Mouse (Mus musculus): ENCODE measurements around the gene Tmem273. TPM values are rescaled to one million over a fixed set of nuclear protein-coding genes. Genes with fewer than 3 reads are reported as not detected.

Gene Tmem273
- polyA plus RNA-seq, 1 experiment from 2014 or later = 1.1 TPM

GRCm38 (mm10) chr14:32782866-32783265, 2.9 kb upstream of the Tmem273 start:
- peaks cover 4% of the 10 kb centered on the region; the same call in 1 of the 2 replicates for H3K4me1 ChIP-seq
- H3K27me3 ChIP-seq = no peaks in the 10 kb centered on the region
- H3K4me3 ChIP-seq (replicated peaks) = no peak overlapping the region
- no peak for ATAC-seq (replicated peaks; ENCODE audit: low FRiP score)
- no peaks in the 10 kb centered on the region for H3K9me3 ChIP-seq (replicated peaks)
- H3K9ac ChIP-seq = no peak overlapping the region
- no peak overlapping the region for H3K4me2 ChIP-seq
- WGBS = 89% methylated on average over 4 of the region's 4 CpGs
- H3K36me3 ChIP-seq = no peaks in the 10 kb centered on the region
- no peak overlapping the region for H3K27ac ChIP-seq

GRCm38 (mm10) chr14:32784130-32784747, 1.5 kb upstream of the Tmem273 start:
- Histone ChIP-seq H3K9ac (no peak overlapping the region), H3K36me3 (no peaks in the 10 kb centered on the region), H3K27ac (no peak overlapping the region), H3K4me1 (peaks cover 4% of the 10 kb centered on the region; the same call in 1 of the 2 replicates), H3K27me3 (no peaks in the 10 kb centered on the region), H3K4me2 (no peak overlapping the region), H3K9me3 (replicated peaks) (no peaks in the 10 kb centered on the region), H3K4me3 (replicated peaks) (no peak overlapping the region)
- no peak for ATAC-seq (replicated peaks; ENCODE audit: low FRiP score)
- 64% methylated on average over 12 of the region's 12 CpGs for WGBS

GRCm38 (mm10) chr14:32784748-32785134, 1.0 kb upstream of the Tmem273 start:
- Histone ChIP-seq H3K27ac (no peak overlapping the region), H3K27me3 (no peaks in the 10 kb centered on the region), H3K4me1 (peaks cover 4% of the 10 kb centered on the region; the same call in 1 of the 2 replicates), H3K4me2 (no peak overlapping the region), H3K9ac (no peak overlapping the region), H3K9me3 (replicated peaks) (no peaks in the 10 kb centered on the region), H3K36me3 (no peaks in the 10 kb centered on the region), H3K4me3 (replicated peaks) (no peak overlapping the region)
- ATAC-seq (replicated peaks; ENCODE audit: low FRiP score) = no peak
- WGBS = 77% methylated on average over 4 of the region's 4 CpGs

GRCm38 (mm10) chr14:32787691-32788090, 1.9 kb downstream of the Tmem273 start:
- no peaks in the 10 kb centered on the region for H3K9me3 ChIP-seq (replicated peaks)
- no peak overlapping the region for H3K27ac ChIP-seq
- H3K27me3 ChIP-seq = no peaks in the 10 kb centered on the region
- 56% methylated on average over 5 of the region's 5 CpGs for WGBS
- H3K4me1 ChIP-seq = peaks cover 4% of the 10 kb centered on the region; the same call in 1 of the 2 replicates
- H3K4me2 ChIP-seq = no peak overlapping the region
- H3K36me3 ChIP-seq = no peaks in the 10 kb centered on the region
- no peak overlapping the region for H3K9ac ChIP-seq
- no peak overlapping the region for H3K4me3 ChIP-seq (replicated peaks)
- ATAC-seq (replicated peaks; ENCODE audit: low FRiP score) = no peak

GRCm38 (mm10) chr14:32796375-32796774, 10.6 kb downstream of the Tmem273 start:
- ATAC-seq (replicated peaks; ENCODE audit: low FRiP score) = no peak
- no peak overlapping the region for H3K9ac ChIP-seq
- H3K4me3 ChIP-seq (replicated peaks) = no peak overlapping the region
- 73% methylated on average over 8 of the region's 8 CpGs for WGBS
- H3K27me3 ChIP-seq = no peaks in the 10 kb centered on the region
- H3K4me2 ChIP-seq = no peak overlapping the region
- no peaks in the 10 kb centered on the region for H3K9me3 ChIP-seq (replicated peaks)
- H3K27ac ChIP-seq = no peak overlapping the region
- peaks cover 3% of the 10 kb centered on the region; the same call in 1 of the 2 replicates for H3K4me1 ChIP-seq
- H3K36me3 ChIP-seq = no peaks in the 10 kb centered on the region

GRCm38 (mm10) chr14:32797803-32798202, 12.0 kb downstream of the Tmem273 start:
- peaks cover 3% of the 10 kb centered on the region; the same call in 1 of the 2 replicates for H3K4me1 ChIP-seq
- H3K27me3 ChIP-seq = no peaks in the 10 kb centered on the region
- H3K4me2 ChIP-seq = no peak overlapping the region
- H3K4me3 ChIP-seq (replicated peaks) = no peak overlapping the region
- ATAC-seq (replicated peaks; ENCODE audit: low FRiP score) = no peak
- H3K36me3 ChIP-seq = no peaks in the 10 kb centered on the region
- H3K9ac ChIP-seq = no peak overlapping the region
- 83% methylated on average over 2 of the region's 2 CpGs for WGBS
- H3K9me3 ChIP-seq (replicated peaks) = no peaks in the 10 kb centered on the region
- H3K27ac ChIP-seq = no peak overlapping the region

- no peaks in the 10 kb centered on the region for H3K36me3 ChIP-seq
- no peak overlapping the region for H3K9ac ChIP-seq
- H3K27me3 ChIP-seq = no peaks in the 10 kb centered on the region
- WGBS = 89% methylated on average over 4 of the region's 4 CpGs
- H3K9me3 ChIP-seq (replicated peaks) = no peaks in the 10 kb centered on the region
- no peak for ATAC-seq (replicated peaks; ENCODE audit: low FRiP score)
- H3K4me2 ChIP-seq = no peak overlapping the region
- no peak overlapping the region for H3K4me3 ChIP-seq (replicated peaks)
- H3K4me1 ChIP-seq = peaks cover 3% of the 10 kb centered on the region; the same call in 1 of the 2 replicates
- H3K27ac ChIP-seq = no peak overlapping the region
These were observed 12.6 kb downstream of the Tmem273 start for GRCm38 (mm10) chr14:32798355-32798754.

- Histone ChIP-seq H3K4me3 (replicated peaks) (no peak overlapping the region), H3K9ac (no peak overlapping the region), H3K36me3 (no peaks in the 10 kb centered on the region), H3K27ac (no peak overlapping the region), H3K4me1 (peaks cover 3% of the 10 kb centered on the region; the same call in 1 of the 2 replicates), H3K27me3 (no peaks in the 10 kb centered on the region), H3K4me2 (no peak overlapping the region), H3K9me3 (replicated peaks) (no peaks in the 10 kb centered on the region)
- no peak for ATAC-seq (replicated peaks; ENCODE audit: low FRiP score)
- 88% methylated on average over 7 of the region's 7 CpGs for WGBS
These were observed 14.3 kb downstream of the Tmem273 start for GRCm38 (mm10) chr14:32800048-32800447.

- Histone ChIP-seq H3K9ac (no peak overlapping the region), H3K9me3 (replicated peaks) (no peaks in the 10 kb centered on the region), H3K36me3 (no peaks in the 10 kb centered on the region), H3K4me3 (replicated peaks) (no peak overlapping the region), H3K4me1 (peaks cover 3% of the 10 kb centered on the region; the same call in 1 of the 2 replicates), H3K27me3 (no peaks in the 10 kb centered on the region), H3K27ac (no peak overlapping the region), H3K4me2 (no peak overlapping the region)
- ATAC-seq (replicated peaks; ENCODE audit: low FRiP score) = no peak; the same call in 1 of the 2 replicates
- 60% methylated on average over 11 of the region's 11 CpGs for WGBS
These were observed 15.4 kb downstream of the Tmem273 start for GRCm38 (mm10) chr14:32801016-32801661.

- H3K27me3 ChIP-seq = no peaks in the 10 kb centered on the region
- no peaks in the 10 kb centered on the region for H3K36me3 ChIP-seq
- peaks cover 3% of the 10 kb centered on the region; the same call in 1 of the 2 replicates for H3K4me1 ChIP-seq
- no peaks in the 10 kb centered on the region for H3K9me3 ChIP-seq (replicated peaks)
- no peak overlapping the region for H3K27ac ChIP-seq
- H3K4me3 ChIP-seq (replicated peaks) = no peak overlapping the region
- no peak overlapping the region for H3K4me2 ChIP-seq
- no peak overlapping the region for H3K9ac ChIP-seq
- ATAC-seq (replicated peaks; ENCODE audit: low FRiP score) = no peak
These were observed 15.9 kb downstream of the Tmem273 start for GRCm38 (mm10) chr14:32801662-32802024.

- Histone ChIP-seq H3K4me3 (replicated peaks) (no peak overlapping the region), H3K9me3 (replicated peaks) (no peaks in the 10 kb centered on the region), H3K27me3 (no peaks in the 10 kb centered on the region), H3K4me1 (no peaks in the 10 kb centered on the region), H3K36me3 (no peaks in the 10 kb centered on the region), H3K9ac (no peak overlapping the region), H3K4me2 (no peak overlapping the region), H3K27ac (no peak overlapping the region)
- no peak for ATAC-seq (replicated peaks; ENCODE audit: low FRiP score)
These were observed 24.3 kb downstream of the Tmem273 start for GRCm38 (mm10) chr14:32810111-32810510.

GRCm38 (mm10) chr14:32812429-32812828, 26.7 kb downstream of the Tmem273 start:
- H3K9me3 ChIP-seq (replicated peaks) = no peaks in the 10 kb centered on the region
- H3K9ac ChIP-seq = no peak overlapping the region
- WGBS = 72% methylated on average over 6 of the region's 6 CpGs
- H3K36me3 ChIP-seq = no peaks in the 10 kb centered on the region
- no peak overlapping the region for H3K4me3 ChIP-seq (replicated peaks)
- no peaks in the 10 kb centered on the region for H3K27me3 ChIP-seq
- no peak overlapping the region for H3K27ac ChIP-seq
- no peaks in the 10 kb centered on the region for H3K4me1 ChIP-seq
- ATAC-seq (replicated peaks; ENCODE audit: low FRiP score) = no peak
- H3K4me2 ChIP-seq = no peak overlapping the region

Data from kidney, embryonic 15.5 days (tissue).